Comparison of ENCODE assay signal across 8 mouse cellular contexts in the genomic region with DNA sequence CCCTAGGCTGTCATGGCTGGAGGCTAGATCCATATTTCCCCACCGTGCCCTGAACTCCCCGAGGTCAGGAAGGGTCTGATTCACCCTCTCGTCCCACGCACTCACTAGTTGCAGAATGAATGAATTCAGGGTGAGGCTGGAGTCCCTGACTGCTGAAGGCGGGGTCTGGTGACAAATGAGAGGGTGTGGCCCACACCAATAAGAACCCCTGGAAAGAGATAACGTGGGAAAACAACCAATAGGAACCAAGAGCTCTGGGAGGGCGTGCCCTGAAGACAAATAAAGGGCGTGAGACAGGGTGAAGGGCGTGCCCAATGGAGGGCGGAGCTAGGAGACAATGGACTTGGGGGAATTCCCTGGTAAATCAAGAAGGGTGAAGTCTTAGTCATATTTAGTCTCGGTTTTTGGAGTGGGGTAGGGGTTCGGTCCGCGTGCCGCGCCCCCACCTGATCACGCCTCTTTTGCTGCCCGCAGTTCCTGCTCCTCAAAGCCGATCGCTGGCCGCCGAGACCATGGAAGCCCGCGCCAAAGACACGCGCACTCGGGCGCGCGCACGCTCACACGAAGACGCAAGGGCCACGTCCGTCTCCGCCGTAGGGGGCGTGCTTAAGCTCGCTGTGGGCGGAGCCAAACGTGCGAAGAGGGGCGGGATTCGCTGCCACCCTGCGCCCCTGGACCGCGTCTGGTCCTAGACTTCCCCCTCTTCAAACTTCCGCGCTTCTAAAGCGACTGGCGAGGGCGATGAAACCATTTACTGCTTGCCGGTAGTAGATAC. TPM values are rescaled to one million over a fixed set of nuclear protein-coding genes. Genes with fewer than 3 reads are reported as not detected.
A peak's percentile ranks its signal among the peaks of the same experiment; 100 is the strongest.
DNase-seq lines count a peak whose midpoint lies in the region; ATAC-seq lines count a peak whose summit lies in the region.

No protein-coding gene starts in this region.

- H3K9ac ChIP-seq in hindbrain, embryonic 16.5 days (ENCODE audit: low read depth, low read length): peak overlapping the region; percentile 63

- peak; percentile 99 for DNase-seq in R1 (ENCODE audit: low read depth, low spot score)
- DNase-seq in cerebellum, postnatal 36 days: peak; percentile 95 to 96
- DNase-seq in frontal cortex, postnatal 36 days (ENCODE audit: low spot score in 2 of 2): peak; percentile 95 to 97
- peak; percentile 93 to 94 for DNase-seq in left cerebral cortex, adult 18-20 months (ENCODE audit: low spot score in 2 of 2)
- DNase-seq in right cerebral cortex, adult 18-20 months: peak; percentile 95
- peak; percentile 65 for DNase-seq in urinary bladder, postnatal 10 days (ENCODE audit: low spot score)

- ATAC-seq in hindbrain, embryonic 16.5 days: peak; percentile 91

- no peaks in the 10 kb centered on the region for H3K79me2 ChIP-seq in macrophage (ENCODE audit: inconsistent target)

- no peaks in the 10 kb centered on the region for H3K27me3 ChIP-seq in hindbrain, embryonic 16.5 days (replicated peaks; ENCODE audit: control insufficient read depth, insufficient read depth, low read length)

- under 1% methylated on average over 53 of the region's 53 CpGs for WGBS in hindbrain, embryonic 16.5 days
- under 1% methylated on average over 53 of the region's 53 CpGs for WGBS in macrophage (ENCODE audit: missing documents)

- peak overlapping the region; percentile 49 for H3K4me3 ChIP-seq in hindbrain, embryonic 16.5 days (ENCODE audit: low read length)
- H3K4me3 ChIP-seq in macrophage (ENCODE audit: inconsistent target): peak overlapping the region; percentile 43

- peaks cover 37% of the 10 kb centered on the region for H3K4me1 ChIP-seq in hindbrain, embryonic 16.5 days (ENCODE audit: control insufficient read depth, insufficient read depth, low read depth, low read length)

- peak overlapping the region; percentile 74 for H3K4me2 ChIP-seq in hindbrain, embryonic 16.5 days (ENCODE audit: low read length)

- no peaks in the 10 kb centered on the region for H3K9me3 ChIP-seq in hindbrain, embryonic 16.5 days (ENCODE audit: control insufficient read depth, low read length)

- H3K36me3 ChIP-seq in hindbrain, embryonic 16.5 days (ENCODE audit: control insufficient read depth, insufficient read depth, low read length): peaks cover 3% of the 10 kb centered on the region; the same call in 1 of the 2 replicates
- no peaks in the 10 kb centered on the region for H3K36me3 ChIP-seq in macrophage (ENCODE audit: inconsistent target)

- H3K27ac ChIP-seq in hindbrain, embryonic 16.5 days (ENCODE audit: low read depth, low read length): peak overlapping the region; percentile 88
- H3K27ac ChIP-seq in macrophage: peak overlapping the region; percentile 32; the same call in 1 of the 2 replicates

RNA-seq across cellular contexts. Expression of a gene that starts 0.5 kb away (rescaled TPM):
- polyA plus RNA-seq in hindbrain, embryonic 16.5 days (2015; fragmentation: Nextera tagmentation; extraction: Ambion mirVana): 126 and 153 TPM in 2 replicates
- total RNA-seq in left cerebral cortex, adult 18-20 months (2021): 10 to 100 TPM; 22.3 to 27.9 TPM
- total RNA-seq in macrophage (2018; cell fraction: chromatin; rRNA removed): 1 to 10 TPM in 25 of 26 experiments, under 1 TPM in 1; 0.88 to 6.8 (median 5.0) TPM
- total RNA-seq in macrophage (2018; cell fraction: cytosol; rRNA removed): 1 to 10 TPM; 1.3 to 2.3 (median 1.7) TPM
- 1 to 10 TPM; 2.1 to 9.4 (median 4.1) TPM for total RNA-seq in macrophage (2018; cell fraction: nucleus; rRNA removed)
- 0.79 to 3.9 TPM (median 1.5 TPM) in 3 replicates for polyA plus RNA-seq in macrophage (2018)

RNA-seq across cellular contexts. Expression of a gene that starts 6.8 kb away (rescaled TPM):
- 9.4 and 12.3 TPM in 2 replicates for polyA plus RNA-seq in hindbrain, embryonic 16.5 days (2015; fragmentation: Nextera tagmentation; extraction: Ambion mirVana)
- 1 to 10 TPM; 1.6 TPM for total RNA-seq in left cerebral cortex, adult 18-20 months (2021)
- total RNA-seq in macrophage (2018; cell fraction: chromatin; rRNA removed): 1 to 10 TPM in 18 of 26 experiments, under 1 TPM in 4, not detected in 4; 0.39 to 4.7 (median 1.6) TPM
- total RNA-seq in macrophage (2018; cell fraction: cytosol; rRNA removed): under 1 TPM in 24 of 26 experiments, not detected in 2; 0.09 to 0.51 (median 0.20) TPM
- total RNA-seq in macrophage (2018; cell fraction: nucleus; rRNA removed): 1 to 10 TPM in 11 of 26 experiments, under 1 TPM in 11, not detected in 4; 0.29 to 3.3 (median 1.0) TPM
- 0.19 to 0.32 TPM in 2 of 3 replicates, not detected in the other for polyA plus RNA-seq in macrophage (2018)

RNA-seq across cellular contexts. Expression of a gene that starts 8.3 kb away (rescaled TPM):
- 37.3 and 46.7 TPM in 2 replicates for polyA plus RNA-seq in hindbrain, embryonic 16.5 days (2015; fragmentation: Nextera tagmentation; extraction: Ambion mirVana)
- 10 to 100 TPM; 37.6 to 39.1 TPM for total RNA-seq in left cerebral cortex, adult 18-20 months (2021)
- 10 to 100 TPM; 21.1 to 81.8 (median 50.7) TPM for total RNA-seq in macrophage (2018; cell fraction: chromatin; rRNA removed)
- total RNA-seq in macrophage (2018; cell fraction: cytosol; rRNA removed): 10 to 100 TPM; 26.8 to 47.2 (median 35.7) TPM
- 10 to 100 TPM; 22.5 to 73.9 (median 41.1) TPM for total RNA-seq in macrophage (2018; cell fraction: nucleus; rRNA removed)
- polyA plus RNA-seq in macrophage (2018): 30.2 to 47.0 TPM (median 34.1 TPM) in 3 replicates

RNA-seq across cellular contexts. Expression of a gene that starts 13.2 kb away (rescaled TPM):
- polyA plus RNA-seq in hindbrain, embryonic 16.5 days (2015; fragmentation: Nextera tagmentation; extraction: Ambion mirVana): 6.2 TPM in 2 replicates
- 10 to 100 TPM in 1 of 2 experiments, 1 to 10 TPM in 1; 9.4 to 10.8 TPM for total RNA-seq in left cerebral cortex, adult 18-20 months (2021)
- under 1 TPM in 6 of 26 experiments, not detected in 20; 0.23 to 0.46 (median 0.26) TPM for total RNA-seq in macrophage (2018; cell fraction: chromatin; rRNA removed)
- under 1 TPM; 0.09 to 0.51 (median 0.29) TPM for total RNA-seq in macrophage (2018; cell fraction: cytosol; rRNA removed)
- under 1 TPM in 8 of 26 experiments, not detected in 18; 0.17 to 0.73 (median 0.30) TPM for total RNA-seq in macrophage (2018; cell fraction: nucleus; rRNA removed)
- polyA plus RNA-seq in macrophage (2018): 0.16 to 0.77 TPM (median 0.73 TPM) in 3 replicates

RNA-seq across cellular contexts. Expression of a gene that starts 16.3 kb away (rescaled TPM):
- 1.5 and 1.6 TPM in 2 replicates for polyA plus RNA-seq in hindbrain, embryonic 16.5 days (2015; fragmentation: Nextera tagmentation; extraction: Ambion mirVana)
- 1 to 10 TPM; 1.4 to 1.8 TPM for total RNA-seq in left cerebral cortex, adult 18-20 months (2021)
- total RNA-seq in macrophage (2018; cell fraction: chromatin; rRNA removed): 10 to 100 TPM in 1 of 26 experiments, 1 to 10 TPM in 25; 2.7 to 10.1 (median 5.4) TPM
- under 1 TPM; 0.03 to 0.65 (median 0.19) TPM for total RNA-seq in macrophage (2018; cell fraction: cytosol; rRNA removed)
- 1 to 10 TPM in 25 of 26 experiments, under 1 TPM in 1; 0.98 to 8.1 (median 2.5) TPM for total RNA-seq in macrophage (2018; cell fraction: nucleus; rRNA removed)
- polyA plus RNA-seq in macrophage (2018): 0.29 to 0.43 TPM (median 0.33 TPM) in 3 replicates

Comparison
In these comparisons a context has a peak if more than half of its experiments do, and no peak if none do; other contexts are left out.
1. Peak in every context shown above with its lines: DNase-seq, ATAC-seq, H3K4me3 ChIP-seq and H3K27ac ChIP-seq.
2. RNA of a gene that starts 0.5 kb away (polyA plus RNA-seq): 126 to 153 TPM in hindbrain, embryonic 16.5 days; 0.79 to 3.9 TPM in macrophage; every median in the first group is over 10 times any median in the second.